Mouse (Mus musculus): ENCODE data around the gene Hist1h3c.
"Not testable (repeated sequence)": the region's sequence is repeated elsewhere in the genome, so short reads cannot be mapped to it uniquely, and the experiment has no call there.

Hist1h3c gene

GRCm38 (mm10) chr13:23745381-23746161, at the start of gene Hist1h3c:
Gene Hist1h3c (minus strand): TSS chr13:23745602.
- peak; percentile 52 to 80 for DNase-seq (ENCODE audit: low read depth in 2 of 2, low spot score in 2 of 2)

- DNase-seq (ENCODE audit: low read depth in 2 of 2, low spot score in 2 of 2): peak; percentile 8 to 47
Observed at GRCm38 (mm10) chr13:23792520-23792919, 47.1 kb upstream of the Hist1h3c start.

GRCm38 (mm10) chr13:23779025-23779424, 33.6 kb upstream of the Hist1h3c start:
- DNase-seq (ENCODE audit: low read depth in 2 of 2, low spot score in 2 of 2): no peak

- DNase-seq (ENCODE audit: low read depth in 2 of 2, low spot score in 2 of 2): no peak
Observed at GRCm38 (mm10) chr13:23778339-23778738, 32.9 kb upstream of the Hist1h3c start.

GRCm38 (mm10) chr13:23772561-23773313, 27.3 kb upstream of the Hist1h3c start:
- DNase-seq (ENCODE audit: low read depth in 2 of 2, low spot score in 2 of 2): no peak

- not testable (repeated sequence) for DNase-seq (ENCODE audit: low read depth in 2 of 2, low spot score in 2 of 2)
Observed at GRCm38 (mm10) chr13:23769613-23770012, 24.2 kb upstream of the Hist1h3c start, which contains the start of gene Trim38. Gene Trim38 (plus strand): TSS chr13:23769913.

- DNase-seq (ENCODE audit: low read depth in 2 of 2, low spot score in 2 of 2): no peak
Observed at GRCm38 (mm10) chr13:23768834-23769397, 23.5 kb upstream of the Hist1h3c start.

- no peak for DNase-seq (ENCODE audit: low read depth in 2 of 2, low spot score in 2 of 2)
Observed at GRCm38 (mm10) chr13:23766772-23767171, 21.4 kb upstream of the Hist1h3c start.

GRCm38 (mm10) chr13:23765172-23765513, 19.7 kb upstream of the Hist1h3c start:
- no peak for DNase-seq (ENCODE audit: low read depth in 2 of 2, low spot score in 2 of 2)

- DNase-seq (ENCODE audit: low read depth in 2 of 2, low spot score in 2 of 2): no peak
Observed at GRCm38 (mm10) chr13:23764324-23765171, 19.1 kb upstream of the Hist1h3c start.

GRCm38 (mm10) chr13:23763586-23764323, 18.4 kb upstream of the Hist1h3c start, which contains the start of gene Hist1h1a:
Gene Hist1h1a (plus strand): TSS chr13:23763666.
- peak; percentile 67 to 76 for DNase-seq (ENCODE audit: low read depth in 2 of 2, low spot score in 2 of 2)

GRCm38 (mm10) chr13:23763242-23763585, 17.8 kb upstream of the Hist1h3c start:
- DNase-seq (ENCODE audit: low read depth in 2 of 2, low spot score in 2 of 2): no peak

- peak; percentile 52 for DNase-seq (ENCODE audit: low read depth in 2 of 2, low spot score in 2 of 2)
Observed at GRCm38 (mm10) chr13:23761871-23762821, 16.7 kb upstream of the Hist1h3c start, which contains the start of gene Hist1h3a. Gene Hist1h3a (minus strand): TSS chr13:23762386.

- peak; percentile 97 to 99 for DNase-seq (ENCODE audit: low read depth in 2 of 2, low spot score in 2 of 2)
Observed at GRCm38 (mm10) chr13:23760972-23761864, 15.8 kb upstream of the Hist1h3c start, which contains the start of gene Hist1h4a. Gene Hist1h4a (minus strand): TSS chr13:23761230.

- DNase-seq (ENCODE audit: low read depth in 2 of 2, low spot score in 2 of 2): peak in 1 of 2 experiments; percentile 36
Observed at GRCm38 (mm10) chr13:23760240-23760971, 15.0 kb upstream of the Hist1h3c start.

- DNase-seq (ENCODE audit: low read depth in 2 of 2, low spot score in 2 of 2): no peak
Observed at GRCm38 (mm10) chr13:23759916-23760239, 14.5 kb upstream of the Hist1h3c start.

- DNase-seq (ENCODE audit: low read depth in 2 of 2, low spot score in 2 of 2): no peak
Observed at GRCm38 (mm10) chr13:23759251-23759771, 13.9 kb upstream of the Hist1h3c start.
